Mouse (Mus musculus): ENCODE results near the gene Frrs1. TPM values are rescaled to one million over a fixed set of nuclear protein-coding genes. Genes with fewer than 3 reads are reported as not detected.

Frrs1 gene
- polyA plus RNA-seq, 1 experiment from 2014 or later: 14.2 TPM

- H3K27ac ChIP-seq: no peak overlapping the region
- no peaks in the 10 kb centered on the region for H3K36me3 ChIP-seq
- no peak overlapping the region for H3K9ac ChIP-seq
- no peaks in the 10 kb centered on the region for H3K27me3 ChIP-seq
- no peaks in the 10 kb centered on the region for H3K4me1 ChIP-seq
- ATAC-seq (ENCODE audit: insufficient number of reproducible peaks, insufficient read depth, low FRiP score, low TSS enrichment, low read depth): no peak
- H3K9me3 ChIP-seq: no peaks in the 10 kb centered on the region
- H3K4me3 ChIP-seq: no peak overlapping the region
- no peak overlapping the region for H3K4me2 ChIP-seq
- 75% methylated on average over 4 of the region's 4 CpGs for WGBS
Measured at GRCm38 (mm10) chr3:116833491-116833890, 25.8 kb upstream of the Frrs1 start.

- 91% methylated on average over 6 of the region's 6 CpGs for WGBS
- Histone ChIP-seq H3K4me3 (no peak overlapping the region), H3K4me1 (no peaks in the 10 kb centered on the region), H3K4me2 (no peak overlapping the region), H3K27ac (no peak overlapping the region), H3K27me3 (no peaks in the 10 kb centered on the region), H3K36me3 (no peaks in the 10 kb centered on the region), H3K9ac (no peak overlapping the region), H3K9me3 (no peaks in the 10 kb centered on the region)
- no peak for ATAC-seq (ENCODE audit: insufficient number of reproducible peaks, insufficient read depth, low FRiP score, low TSS enrichment, low read depth)
Measured at GRCm38 (mm10) chr3:116834241-116834640, 25.0 kb upstream of the Frrs1 start.

- H3K4me1 ChIP-seq: no peaks in the 10 kb centered on the region
- no peak for ATAC-seq (ENCODE audit: insufficient number of reproducible peaks, insufficient read depth, low FRiP score, low TSS enrichment, low read depth)
- no peaks in the 10 kb centered on the region for H3K27me3 ChIP-seq
- peak overlapping the region; percentile 64; the same call in 1 of the 2 replicates for H3K9ac ChIP-seq
- H3K4me2 ChIP-seq: peak overlapping the region; percentile 70
- whole genome bisulfite sequencing: 66% methylated on average over 4 of the region's 4 CpGs
- H3K9me3 ChIP-seq: no peaks in the 10 kb centered on the region
- no peaks in the 10 kb centered on the region for H3K36me3 ChIP-seq
- H3K4me3 ChIP-seq: peak overlapping the region; percentile 44
- H3K27ac ChIP-seq: no peak overlapping the region
Measured at GRCm38 (mm10) chr3:116835350-116835749, 23.9 kb upstream of the Frrs1 start.

GRCm38 (mm10) chr3:116835770-116836680, 23.2 kb upstream of the Frrs1 start:
- Histone ChIP-seq H3K27ac (no peak overlapping the region), H3K27me3 (no peaks in the 10 kb centered on the region), H3K36me3 (no peaks in the 10 kb centered on the region), H3K4me2 (peak overlapping the region; percentile 70), H3K4me1 (no peaks in the 10 kb centered on the region), H3K4me3 (peak overlapping the region; percentile 44), H3K9me3 (no peaks in the 10 kb centered on the region), H3K9ac (peak overlapping the region; percentile 64)
- WGBS: 24% methylated on average over 21 of the region's 21 CpGs
- ATAC-seq (ENCODE audit: insufficient number of reproducible peaks, insufficient read depth, low FRiP score, low TSS enrichment, low read depth): 0 out of 2 replicates have a peak, but pooled peaks have one; percentile 48

GRCm38 (mm10) chr3:116836681-116837475, 22.4 kb upstream of the Frrs1 start:
- ATAC-seq (ENCODE audit: insufficient number of reproducible peaks, insufficient read depth, low FRiP score, low TSS enrichment, low read depth): no peak
- Histone ChIP-seq H3K27me3 (no peaks in the 10 kb centered on the region), H3K27ac (no peak overlapping the region), H3K4me1 (no peaks in the 10 kb centered on the region), H3K4me2 (no peak overlapping the region), H3K36me3 (no peaks in the 10 kb centered on the region), H3K9me3 (no peaks in the 10 kb centered on the region), H3K9ac (no peak overlapping the region), H3K4me3 (no peak overlapping the region)
- 77% methylated on average over 23 of the region's 23 CpGs for WGBS

- H3K4me1 ChIP-seq: no peaks in the 10 kb centered on the region
- 67% methylated on average over 2 of the region's 2 CpGs for WGBS
- H3K9me3 ChIP-seq: no peaks in the 10 kb centered on the region
- no peak overlapping the region for H3K4me3 ChIP-seq
- ATAC-seq (ENCODE audit: insufficient number of reproducible peaks, insufficient read depth, low FRiP score, low TSS enrichment, low read depth): no peak
- no peak overlapping the region for H3K9ac ChIP-seq
- H3K4me2 ChIP-seq: no peak overlapping the region
- H3K36me3 ChIP-seq: no peaks in the 10 kb centered on the region
- no peak overlapping the region for H3K27ac ChIP-seq
- no peaks in the 10 kb centered on the region for H3K27me3 ChIP-seq
Measured at GRCm38 (mm10) chr3:116841311-116841710, 18.0 kb upstream of the Frrs1 start.

GRCm38 (mm10) chr3:116844880-116845579, 14.2 kb upstream of the Frrs1 start:
- no peaks in the 10 kb centered on the region for H3K27me3 ChIP-seq
- no peaks in the 10 kb centered on the region for H3K36me3 ChIP-seq
- no peaks in the 10 kb centered on the region for H3K4me1 ChIP-seq
- H3K4me3 ChIP-seq: no peak overlapping the region
- no peak overlapping the region for H3K9ac ChIP-seq
- no peaks in the 10 kb centered on the region for H3K9me3 ChIP-seq
- 83% methylated on average over 10 of the region's 10 CpGs for WGBS
- no peak for ATAC-seq (ENCODE audit: insufficient number of reproducible peaks, insufficient read depth, low FRiP score, low TSS enrichment, low read depth)
- H3K27ac ChIP-seq: no peak overlapping the region
- H3K4me2 ChIP-seq: no peak overlapping the region

GRCm38 (mm10) chr3:116846084-116846483, 13.2 kb upstream of the Frrs1 start:
- H3K9me3 ChIP-seq: no peaks in the 10 kb centered on the region

GRCm38 (mm10) chr3:116848099-116848498, 11.2 kb upstream of the Frrs1 start:
- 94% methylated on average over 1 of the region's 1 CpGs for WGBS
- Histone ChIP-seq H3K9ac (no peak overlapping the region), H3K36me3 (no peaks in the 10 kb centered on the region), H3K4me2 (no peak overlapping the region), H3K27me3 (no peaks in the 10 kb centered on the region), H3K9me3 (no peaks in the 10 kb centered on the region), H3K4me1 (no peaks in the 10 kb centered on the region), H3K4me3 (no peak overlapping the region), H3K27ac (no peak overlapping the region)
- ATAC-seq (ENCODE audit: insufficient number of reproducible peaks, insufficient read depth, low FRiP score, low TSS enrichment, low read depth): no peak

More at GRCm38 (mm10) chr3:116846084-116846483, 13.2 kb upstream of the Frrs1 start:
- Histone ChIP-seq H3K4me2 (no peak overlapping the region), H3K4me1 (no peaks in the 10 kb centered on the region), H3K9ac (no peak overlapping the region), H3K27me3 (no peaks in the 10 kb centered on the region), H3K27ac (no peak overlapping the region), H3K4me3 (no peak overlapping the region), H3K36me3 (no peaks in the 10 kb centered on the region)
- WGBS: 79% methylated on average over 4 of the region's 4 CpGs
- ATAC-seq (ENCODE audit: insufficient number of reproducible peaks, insufficient read depth, low FRiP score, low TSS enrichment, low read depth): no peak

- Histone ChIP-seq H3K4me2 (no peak overlapping the region), H3K9ac (no peak overlapping the region), H3K4me3 (no peak overlapping the region), H3K27ac (no peak overlapping the region), H3K9me3 (no peaks in the 10 kb centered on the region), H3K27me3 (no peaks in the 10 kb centered on the region), H3K4me1 (no peaks in the 10 kb centered on the region), H3K36me3 (no peaks in the 10 kb centered on the region)
- WGBS: 85% methylated on average over 4 of the region's 4 CpGs
- ATAC-seq (ENCODE audit: insufficient number of reproducible peaks, insufficient read depth, low FRiP score, low TSS enrichment, low read depth): no peak
Measured at GRCm38 (mm10) chr3:116848936-116849335, 10.3 kb upstream of the Frrs1 start.

- ATAC-seq (ENCODE audit: insufficient number of reproducible peaks, insufficient read depth, low FRiP score, low TSS enrichment, low read depth): no peak
- 82% methylated on average over 1 of the region's 1 CpGs for WGBS
- Histone ChIP-seq H3K36me3 (no peaks in the 10 kb centered on the region), H3K27me3 (no peaks in the 10 kb centered on the region), H3K9me3 (no peaks in the 10 kb centered on the region), H3K27ac (no peak overlapping the region), H3K4me3 (no peak overlapping the region), H3K4me1 (no peaks in the 10 kb centered on the region), H3K4me2 (no peak overlapping the region), H3K9ac (no peak overlapping the region)
Measured at GRCm38 (mm10) chr3:116850376-116850775, 8.9 kb upstream of the Frrs1 start.

All from embryonic facial prominence, embryonic 13.5 days (tissue).